Mouse (Mus musculus) neural tube, embryonic 13.5 days (tissue): ENCODE results near the gene Phgr1. TPM values are rescaled to one million over a fixed set of nuclear protein-coding genes. Genes with fewer than 3 reads are reported as not detected.
A peak's percentile ranks its signal among the peaks of the same experiment; 100 is the strongest.

Experiments
- ATAC-seq: fragments of 200-750 bp; cut with Nextera tagmentation; 2 replicates; pipeline ENCODE4 v1.8.0; 2017; ENCODE audit warnings: low read depth, mild to moderate bottlenecking, moderate TSS enrichment, moderate library complexity
- H3K27ac ChIP-seq: fragments of 300-500 bp; sonication (generic); replicated peaks from 2 replicates; pipeline ENCODE4 v1.5.1; 2015; ENCODE audit warnings: moderate library complexity, mild to moderate bottlenecking, inconsistent platforms
- H3K27me3 ChIP-seq: fragments of 300-500 bp; sonication (generic); 2 replicates; pipeline ENCODE4 v1.6.1; 2015; ENCODE audit warnings: mild to moderate bottlenecking, inconsistent platforms
- H3K36me3 ChIP-seq: fragments of 300-500 bp; sonication (generic); 2 replicates; pipeline ENCODE4 v1.6.1; 2015; ENCODE audit warnings: mild to moderate bottlenecking, inconsistent platforms
- H3K4me1 ChIP-seq: fragments of 300-500 bp; sonication (generic); replicated peaks from 2 replicates; pipeline ENCODE4 v1.6.1; 2015; ENCODE audit warnings: inconsistent platforms
- H3K4me2 ChIP-seq: fragments of 300-500 bp; sonication (generic); 2 replicates; pipeline ENCODE4 v1.6.1; 2015; ENCODE audit warnings: inconsistent platforms, mild to moderate bottlenecking, moderate library complexity
- H3K4me3 ChIP-seq: fragments of 300-500 bp; sonication (generic); 2 replicates; pipeline ENCODE4 v1.5.1; 2015; ENCODE audit warnings: mild to moderate bottlenecking, inconsistent platforms
- H3K9ac ChIP-seq: fragments of 300-500 bp; sonication (generic); 2 replicates; pipeline ENCODE4 v1.6.1; 2015; ENCODE audit warnings: moderate library complexity, mild to moderate bottlenecking, inconsistent platforms
- H3K9me3 ChIP-seq: fragments of 300-500 bp; sonication (generic); 2 replicates; pipeline ENCODE4 v1.6.1; 2016; ENCODE audit warnings: inconsistent platforms
- WGBS: fragments of 180-500 bp; shearing (Covaris S2); methylation state at CpG from one replicate; pipeline ENCODE4 v1.1.7; 2015; 5-methylcytosine and 5-hydroxymethylcytosine counted together
- polyA plus RNA-seq: library from polyadenylated mRNA; unstranded; fragments of >200 nt; fragmentation: Nextera tagmentation; extraction: Ambion mirVana; gene quantifications from 2 replicates; pipeline ENCODE4 v1.2.1, GENCODE M21; 2015

Gene Phgr1
- polyA plus RNA-seq, 1 experiment from 2014 or later, result not detected

DNA sequence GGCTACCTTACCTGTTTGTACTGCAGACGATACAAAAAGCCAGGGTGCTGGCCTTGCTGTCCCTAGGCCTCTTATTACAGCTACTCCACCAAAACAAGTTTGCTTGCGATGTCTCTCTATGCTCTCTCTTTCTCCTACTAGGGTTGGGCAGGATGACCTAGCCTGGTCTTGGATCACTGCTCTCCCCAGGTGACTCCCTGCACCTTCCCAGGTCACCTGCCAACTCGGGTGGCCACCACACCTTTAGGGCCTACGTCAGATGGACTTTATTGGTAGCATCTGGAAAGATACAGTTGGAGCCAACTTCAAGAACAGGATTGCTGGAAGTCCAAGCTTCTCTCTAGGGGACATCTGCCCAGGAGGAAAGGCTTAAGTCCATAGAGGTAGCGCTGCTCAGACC, 7.7 kb upstream of the Phgr1 start:
- no peaks in the 10 kb centered on the region for H3K27me3 ChIP-seq
- H3K9me3 ChIP-seq, result no peaks in the 10 kb centered on the region
- 86% methylated on average over 5 of the region's 5 CpGs for WGBS

GRCm38 (mm10) chr2:118766041-118767033, 6.2 kb upstream of the Phgr1 start:
- Histone ChIP-seq H3K4me1 (peaks cover 30% of the 10 kb centered on the region), H3K4me3 (no peak overlapping the region), H3K9ac (no peak overlapping the region), H3K36me3 (no peaks in the 10 kb centered on the region), H3K27me3 (no peaks in the 10 kb centered on the region), H3K27ac (no peak overlapping the region), H3K4me2 (no peak overlapping the region), H3K9me3 (no peaks in the 10 kb centered on the region)
- no peak for ATAC-seq
- 79% methylated on average over 10 of the region's 10 CpGs for WGBS

More for the DNA sequence above, 7.7 kb upstream of the Phgr1 start:
- ATAC-seq, result no peak
- Histone ChIP-seq H3K9ac (no peak overlapping the region), H3K36me3 (no peaks in the 10 kb centered on the region), H3K27ac (no peak overlapping the region), H3K4me3 (no peak overlapping the region), H3K4me1 (peaks cover 44% of the 10 kb centered on the region), H3K4me2 (no peak overlapping the region)

- Histone ChIP-seq H3K27ac (no peak overlapping the region), H3K36me3 (no peaks in the 10 kb centered on the region), H3K9ac (no peak overlapping the region), H3K9me3 (no peaks in the 10 kb centered on the region), H3K4me3 (no peak overlapping the region), H3K4me2 (no peak overlapping the region), H3K27me3 (peaks cover 6% of the 10 kb centered on the region; the same call in 1 of the 2 replicates), H3K4me1 (peaks cover 6% of the 10 kb centered on the region)
- WGBS, result 86% methylated on average over 2 of the region's 2 CpGs
- no peak for ATAC-seq
Measured at GRCm38 (mm10) chr2:118774536-118774935, 2.0 kb downstream of the Phgr1 start.

DNA sequence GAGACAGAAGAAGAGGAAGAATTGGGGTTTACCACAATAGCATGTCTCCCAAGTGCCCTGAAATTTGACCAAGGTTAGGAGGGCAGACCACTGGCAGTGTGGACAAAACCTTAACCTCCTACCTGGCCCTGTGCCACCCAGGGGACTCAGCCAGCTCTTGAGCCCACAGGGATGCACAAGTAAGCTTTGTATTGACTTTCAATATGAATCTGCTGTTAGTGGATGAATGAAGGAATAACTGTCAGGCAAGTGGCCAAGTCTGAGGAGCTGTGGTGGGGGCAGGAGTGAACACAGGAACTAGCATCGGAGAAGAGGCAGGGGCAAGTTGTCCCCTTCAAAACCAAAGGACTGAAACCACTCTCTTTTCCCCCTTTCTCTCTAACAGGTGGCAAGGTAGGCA, 2.8 kb downstream of the Phgr1 start:
- no peak for ATAC-seq
- Histone ChIP-seq H3K27ac (no peak overlapping the region), H3K4me2 (no peak overlapping the region), H3K27me3 (peaks cover 6% of the 10 kb centered on the region; the same call in 1 of the 2 replicates), H3K4me3 (no peak overlapping the region), H3K4me1 (peaks cover 13% of the 10 kb centered on the region), H3K9ac (no peak overlapping the region), H3K36me3 (no peaks in the 10 kb centered on the region), H3K9me3 (no peaks in the 10 kb centered on the region)
- WGBS, result 61% methylated on average over 1 of the region's 1 CpGs

- Histone ChIP-seq H3K9me3 (no peaks in the 10 kb centered on the region), H3K36me3 (no peaks in the 10 kb centered on the region), H3K4me1 (peaks cover 18% of the 10 kb centered on the region), H3K4me3 (no peak overlapping the region), H3K4me2 (no peak overlapping the region), H3K27me3 (peaks cover 6% of the 10 kb centered on the region; the same call in 1 of the 2 replicates), H3K27ac (no peak overlapping the region), H3K9ac (no peak overlapping the region)
- ATAC-seq, result no peak
- 85% methylated on average over 3 of the region's 4 CpGs for WGBS
Measured at GRCm38 (mm10) chr2:118775846-118776245, 3.3 kb downstream of the Phgr1 start.

GRCm38 (mm10) chr2:118776295-118776694, 3.7 kb downstream of the Phgr1 start:
- Histone ChIP-seq H3K4me3 (no peak overlapping the region), H3K4me1 (peaks cover 21% of the 10 kb centered on the region), H3K36me3 (no peaks in the 10 kb centered on the region), H3K9ac (no peak overlapping the region), H3K4me2 (no peak overlapping the region), H3K9me3 (no peaks in the 10 kb centered on the region), H3K27ac (no peak overlapping the region), H3K27me3 (peaks cover 6% of the 10 kb centered on the region; the same call in 1 of the 2 replicates)
- WGBS, result 78% methylated on average over 2 of the region's 2 CpGs
- ATAC-seq, result no peak

DNA sequence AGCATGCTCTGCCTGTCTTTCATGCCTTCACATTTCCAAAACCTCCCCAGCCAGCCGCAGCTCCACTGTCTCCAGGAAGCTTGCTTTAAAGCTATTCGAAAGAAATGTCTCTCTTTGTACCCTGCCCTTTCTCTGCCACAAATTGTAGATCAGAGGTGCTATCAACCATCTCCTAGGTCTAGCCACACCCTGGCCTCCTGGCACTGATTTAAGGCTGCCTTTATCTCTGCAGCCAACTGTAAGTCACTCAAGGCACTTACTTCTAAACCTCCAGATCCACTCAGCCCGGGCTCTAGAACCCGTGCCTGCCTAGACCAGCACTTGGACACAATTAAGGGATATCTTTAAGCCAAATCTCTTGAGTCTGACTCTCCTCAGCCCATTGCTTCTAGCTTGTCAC, 5.8 kb downstream of the Phgr1 start:
- Histone ChIP-seq H3K4me2 (no peak overlapping the region), H3K9ac (no peak overlapping the region), H3K4me3 (no peak overlapping the region), H3K4me1 (peaks cover 21% of the 10 kb centered on the region), H3K27me3 (no peaks in the 10 kb centered on the region), H3K27ac (0 out of 2 replicates have a peak overlapping the region, but pooled peaks have one; percentile 72), H3K36me3 (no peaks in the 10 kb centered on the region), H3K9me3 (no peaks in the 10 kb centered on the region)
- ATAC-seq, result no peak
- WGBS, result 76% methylated on average over 4 of the region's 4 CpGs

DNA sequence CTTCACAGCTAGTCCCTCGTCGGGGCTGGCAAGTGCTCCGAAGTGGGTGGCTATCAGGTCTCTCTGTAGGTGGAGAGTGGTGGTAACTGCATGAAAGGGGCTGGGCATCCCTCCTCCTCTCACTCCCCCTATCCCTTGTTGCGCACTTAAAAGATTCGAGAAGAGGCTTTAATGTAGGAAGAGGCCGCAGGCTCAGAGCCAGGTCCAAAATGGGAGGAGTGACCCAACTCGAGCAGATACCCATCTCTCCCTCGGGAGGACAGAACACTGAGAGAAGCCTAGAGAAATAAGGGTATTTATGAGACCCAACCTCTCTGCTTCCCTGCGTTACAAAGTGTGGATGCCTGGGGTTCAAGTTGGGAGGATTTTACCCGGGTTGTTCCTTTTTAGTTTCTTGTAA, 6.5 kb downstream of the Phgr1 start:
- WGBS, result 6% methylated on average over 10 of the region's 10 CpGs
- Histone ChIP-seq H3K36me3 (no peaks in the 10 kb centered on the region), H3K27me3 (no peaks in the 10 kb centered on the region), H3K4me1 (peaks cover 21% of the 10 kb centered on the region), H3K9me3 (no peaks in the 10 kb centered on the region), H3K4me2 (peak overlapping the region; percentile 61), H3K4me3 (peak overlapping the region; percentile 47), H3K9ac (peak overlapping the region; percentile 59), H3K27ac (peak overlapping the region; percentile 72)
- ATAC-seq, result peak; percentile 56

GRCm38 (mm10) chr2:118779504-118780480, 7.2 kb downstream of the Phgr1 start, which contains the start of gene Disp2:
Gene Disp2, plus strand, starts transcription at chr2:118779719.
- ATAC-seq, result peak; percentile 94

GRCm38 (mm10) chr2:118781115-118781514, 8.5 kb downstream of the Phgr1 start:
- H3K36me3 ChIP-seq, result peaks cover 11% of the 10 kb centered on the region
- WGBS, result 44% methylated on average over 1 of the region's 1 CpGs
- peaks cover 5% of the 10 kb centered on the region for H3K27me3 ChIP-seq
- peaks cover 21% of the 10 kb centered on the region for H3K4me1 ChIP-seq
- H3K4me2 ChIP-seq, result peak overlapping the region; percentile 61
- H3K9me3 ChIP-seq, result no peaks in the 10 kb centered on the region
- H3K9ac ChIP-seq, result peak overlapping the region; percentile 76
- no peak overlapping the region for H3K27ac ChIP-seq
- H3K4me3 ChIP-seq, result peak overlapping the region; percentile 47; the same call in 1 of the 2 replicates
- ATAC-seq, result no peak

More at GRCm38 (mm10) chr2:118779504-118780480, 7.2 kb downstream of the Phgr1 start, which contains the start of gene Disp2:
- WGBS, result 10% methylated on average over 39 of the region's 39 CpGs
- Histone ChIP-seq H3K9me3 (no peaks in the 10 kb centered on the region), H3K4me3 (peak within 1 kb of the TSS; percentile 47), H3K27me3 (no peaks in the 10 kb centered on the region), H3K27ac (peak within 1 kb of the TSS; percentile 89), H3K4me2 (peak within 1 kb of the TSS; percentile 61), H3K36me3 (peaks cover 2% of the 10 kb centered on the region; the same call in 1 of the 2 replicates), H3K4me1 (peaks cover 21% of the 10 kb centered on the region), H3K9ac (peak within 1 kb of the TSS; percentile 76)

DNA sequence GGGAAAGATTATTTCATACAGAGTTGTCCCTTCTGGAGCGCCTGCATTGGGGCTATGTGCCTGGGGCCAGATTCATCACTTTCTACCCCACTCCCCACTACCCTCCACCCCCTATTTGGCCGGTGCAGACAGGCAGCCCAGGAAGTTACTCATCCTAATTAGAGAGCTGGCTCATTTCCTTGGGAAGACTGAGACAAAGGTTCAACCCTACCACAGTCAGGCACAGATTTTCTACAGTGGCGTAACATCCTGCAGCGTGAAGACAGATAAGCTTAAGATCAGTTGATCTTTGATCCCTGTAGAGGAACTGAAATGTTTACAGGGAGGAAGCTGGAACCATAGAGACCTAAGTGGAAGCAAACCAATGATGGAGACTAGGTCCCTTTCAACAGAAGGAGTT, 9.7 kb downstream of the Phgr1 start:
- no peak overlapping the region for H3K4me3 ChIP-seq
- peaks cover 23% of the 10 kb centered on the region for H3K36me3 ChIP-seq
- WGBS, result 75% methylated on average over 4 of the region's 4 CpGs
- H3K27me3 ChIP-seq, result peaks cover 10% of the 10 kb centered on the region
- peaks cover 21% of the 10 kb centered on the region for H3K4me1 ChIP-seq
- H3K27ac ChIP-seq, result no peak overlapping the region
- no peak for ATAC-seq
- no peak overlapping the region for H3K4me2 ChIP-seq
- H3K9ac ChIP-seq, result no peak overlapping the region
- H3K9me3 ChIP-seq, result no peaks in the 10 kb centered on the region
